Mouse (Mus musculus) CH12.LX (cell line): ENCODE measurements around the gene Bcas3. TPM values are rescaled to one million over a fixed set of nuclear protein-coding genes. Genes with fewer than 3 reads are reported as not detected.

Source experiments
- DNase-seq: peaks from one replicate; pipeline ENCODE4 v3.0.0-alpha.2; 2013; ENCODE audit errors: extremely low read depth
- H3K27ac ChIP-seq: 2 replicates; pipeline ENCODE4 v1.5.1; 2012; ENCODE audit warnings: low read depth, mild to moderate bottlenecking, control low read depth, moderate library complexity; ENCODE audit not compliant: insufficient read depth
- H3K27me3 ChIP-seq: replicated peaks from 2 replicates; pipeline ENCODE3; 2012; ENCODE audit warnings: inconsistent platforms
- H3K36me3 ChIP-seq, 2 experiments: replicated peaks in 1 of 2; 2 replicates each; pipeline versions ENCODE3 to v1.6.1; 2012; ENCODE audit warnings: inconsistent platforms in 1 of 2, low read length in 1 of 2, mild to moderate bottlenecking in 1 of 2, mixed read lengths in 1 of 2, moderate library complexity in 1 of 2; ENCODE audit not compliant: control insufficient read depth in 1 of 2, insufficient read depth in 1 of 2
- H3K4me1 ChIP-seq, 2 experiments: 2 replicates each; pipeline ENCODE4 v1.6.1; 2012; ENCODE audit warnings: inconsistent platforms in 1 of 2, moderate library complexity in 1 of 2; ENCODE audit not compliant: insufficient read depth in 2 of 2, control insufficient read depth in 1 of 2
- H3K4me2 ChIP-seq: 2 replicates; pipeline ENCODE4 v1.6.1; 2012; ENCODE audit warnings: low read depth, mild to moderate bottlenecking, control low read depth; ENCODE audit not compliant: poor library complexity, insufficient read depth, severe bottlenecking
- H3K4me3 ChIP-seq, 3 experiments: fragments of 150-350 bp in 1 of 3; sonication (generic) in 1 of 3; replicated peaks in 1 of 3; 2 replicates each; pipeline versions ENCODE3 to v1.5.1; 2011 to 2012; ENCODE audit warnings: low read depth in 2 of 3, low read length in 2 of 3, mild to moderate bottlenecking in 2 of 3, moderate library complexity in 2 of 3, control low read depth in 1 of 3, improper control_type of control experiment in 1 of 3, inconsistent platforms in 1 of 3, mixed read lengths in 1 of 3; ENCODE audit not compliant: poor library complexity in 1 of 3
- H3K79me2 ChIP-seq: replicated peaks from 2 replicates; pipeline ENCODE4 v1.6.1; 2012; ENCODE audit warnings: mild to moderate bottlenecking, moderate library complexity; ENCODE audit not compliant: control insufficient read depth, poor library complexity, insufficient read depth, severe bottlenecking; ENCODE audit errors: extremely low read depth
- H3K9ac ChIP-seq: 2 replicates; pipeline ENCODE4 v1.6.1; 2012; ENCODE audit warnings: low read depth, mild to moderate bottlenecking, control low read depth, moderate library complexity; ENCODE audit not compliant: insufficient read depth
- H3K9me3 ChIP-seq: replicated peaks from 2 replicates; pipeline ENCODE3; 2012; ENCODE audit warnings: low read length, inconsistent platforms, mixed read lengths
- BHLHE40 ChIP-seq: IDR thresholded peaks from 2 replicates; pipeline ENCODE4 v1.6.1; 2011; ENCODE audit warnings: mild to moderate bottlenecking, low read depth, low read length, improper control_type of control experiment
- CHD2 ChIP-seq: IDR thresholded peaks from 2 replicates; pipeline ENCODE4 v1.6.1; 2011; ENCODE audit warnings: low read length, improper control_type of control experiment
- E2F4 ChIP-seq: IDR thresholded peaks from 2 replicates; pipeline ENCODE4 v1.6.1; 2011; ENCODE audit warnings: low read depth, low read length, improper control_type of control experiment; ENCODE audit not compliant: insufficient replicate concordance
- ELF1 ChIP-seq: IDR thresholded peaks from 2 replicates; pipeline ENCODE4 v1.6.1; 2014; ENCODE audit warnings: low read depth, mild to moderate bottlenecking, inconsistent platforms, low read length, improper control_type of control experiment
- ETS1 ChIP-seq: conservative IDR thresholded peaks from 2 replicates; pipeline ENCODE4 v1.6.1; 2012; ENCODE audit warnings: low read depth, mild to moderate bottlenecking, inconsistent platforms, low read length, improper control_type of control experiment, moderate library complexity
- IRF4 ChIP-seq: IDR thresholded peaks from 2 replicates; pipeline ENCODE4 v1.6.1; 2014; ENCODE audit warnings: low read depth, mild to moderate bottlenecking, inconsistent platforms, low read length, improper control_type of control experiment
- JUND ChIP-seq: conservative IDR thresholded peaks from 2 replicates; pipeline ENCODE4 v1.6.1; 2011; ENCODE audit warnings: low read depth, low read length, improper control_type of control experiment
- KAT2A ChIP-seq: IDR thresholded peaks from 2 replicates; pipeline ENCODE4 v1.6.1; 2012; ENCODE audit warnings: low read length, improper control_type of control experiment, inconsistent platforms; ENCODE audit not compliant: insufficient replicate concordance
- MAZ ChIP-seq: IDR thresholded peaks from 2 replicates; pipeline ENCODE4 v1.6.1; 2012; ENCODE audit warnings: low read depth, mild to moderate bottlenecking, inconsistent platforms, low read length, improper control_type of control experiment, moderate library complexity
- MEF2A ChIP-seq: IDR thresholded peaks from 2 replicates; pipeline ENCODE4 v1.6.1; 2014; ENCODE audit warnings: low read depth, mild to moderate bottlenecking, inconsistent platforms, low read length, improper control_type of control experiment, borderline replicate concordance
- MXI1 ChIP-seq: IDR thresholded peaks from 2 replicates; pipeline ENCODE4 v1.6.1; 2011; ENCODE audit warnings: mild to moderate bottlenecking, low read depth, low read length, improper control_type of control experiment
- MYC ChIP-seq: IDR thresholded peaks from 2 replicates; pipeline ENCODE4 v1.6.1; 2011; ENCODE audit warnings: low read depth, mild to moderate bottlenecking, improper control_type of control experiment, low read length
- NRF1 ChIP-seq: IDR thresholded peaks from 2 replicates; pipeline ENCODE4 v1.6.1; 2014; ENCODE audit warnings: low read depth, mild to moderate bottlenecking, inconsistent platforms, low read length, improper control_type of control experiment, moderate library complexity
- RAD21 ChIP-seq: IDR thresholded peaks from 2 replicates; pipeline ENCODE4 v1.6.1; 2011; ENCODE audit warnings: low read depth, mild to moderate bottlenecking, low read length, improper control_type of control experiment, moderate library complexity
- UBTF ChIP-seq: IDR thresholded peaks from 2 replicates; pipeline ENCODE4 v1.6.1; 2012; ENCODE audit warnings: low read depth, mild to moderate bottlenecking, inconsistent platforms, low read length, improper control_type of control experiment, moderate library complexity
- USF1 ChIP-seq: IDR thresholded peaks from 2 replicates; pipeline ENCODE4 v1.6.1; 2014; ENCODE audit warnings: low read depth, mild to moderate bottlenecking, inconsistent platforms, low read length, improper control_type of control experiment
- USF2 ChIP-seq: conservative IDR thresholded peaks from 2 replicates; pipeline ENCODE4 v1.6.1; 2011; ENCODE audit warnings: low read depth, low read length, improper control_type of control experiment
- ZC3H11A ChIP-seq: IDR thresholded peaks from 2 replicates; pipeline ENCODE4 v1.6.1; 2012; ENCODE audit warnings: low read depth, mild to moderate bottlenecking, inconsistent platforms, low read length, improper control_type of control experiment
- ZKSCAN1 ChIP-seq: IDR thresholded peaks from 2 replicates; pipeline ENCODE4 v1.6.1; 2012; ENCODE audit warnings: low read depth, inconsistent platforms, low read length, improper control_type of control experiment, borderline replicate concordance
- ZMIZ1 ChIP-seq: IDR thresholded peaks from 2 replicates; pipeline ENCODE4 v1.6.1; 2012; ENCODE audit warnings: low read depth, mild to moderate bottlenecking, inconsistent platforms, low read length, improper control_type of control experiment
- dilution Hi-C: fragments of 300-500 bp; cut with MboI; formaldehyde crosslinking; loops from 2 replicates; pipeline ENCODE4 v1.14.3; 2020; ENCODE audit warnings: low sequenced_read_pairs; ENCODE audit not compliant: extremely low pct_unique_long_range_greater_than_20kb, extremely low pct_ligation_motif_present
- in situ Hi-C: fragments of 300-500 bp; cut with MboI; formaldehyde crosslinking; loops from 3 replicates; pipeline ENCODE4 v1.14.3; 2019; ENCODE audit warnings: low sequenced_read_pairs, low pct_ligation_motif_present, low pct_unique_long_range_greater_than_20kb, mixed read lengths
- polyA plus RNA-seq: library from polyadenylated mRNA; unstranded; fragments of >175 nt; gene quantifications from 2 replicates; pipeline ENCODE4 v1.2.1, GENCODE M21; 2012; ENCODE audit warnings: low read depth; ENCODE audit not compliant: insufficient read length
- total RNA-seq, 2 experiments: library from RNA; depleted of rRNA; stranded (reverse); fragments of 300-350 nt in 1 of 2; fragments of >200 nt in 1 of 2; gene quantifications; 2 replicates each; pipeline ENCODE4 v1.2.3; 2012 to 2014

Bcas3 gene
- total and polyA plus RNA-seq, 3 experiments = 8.2 to 21.3 (median 9.7) TPM

DNA sequence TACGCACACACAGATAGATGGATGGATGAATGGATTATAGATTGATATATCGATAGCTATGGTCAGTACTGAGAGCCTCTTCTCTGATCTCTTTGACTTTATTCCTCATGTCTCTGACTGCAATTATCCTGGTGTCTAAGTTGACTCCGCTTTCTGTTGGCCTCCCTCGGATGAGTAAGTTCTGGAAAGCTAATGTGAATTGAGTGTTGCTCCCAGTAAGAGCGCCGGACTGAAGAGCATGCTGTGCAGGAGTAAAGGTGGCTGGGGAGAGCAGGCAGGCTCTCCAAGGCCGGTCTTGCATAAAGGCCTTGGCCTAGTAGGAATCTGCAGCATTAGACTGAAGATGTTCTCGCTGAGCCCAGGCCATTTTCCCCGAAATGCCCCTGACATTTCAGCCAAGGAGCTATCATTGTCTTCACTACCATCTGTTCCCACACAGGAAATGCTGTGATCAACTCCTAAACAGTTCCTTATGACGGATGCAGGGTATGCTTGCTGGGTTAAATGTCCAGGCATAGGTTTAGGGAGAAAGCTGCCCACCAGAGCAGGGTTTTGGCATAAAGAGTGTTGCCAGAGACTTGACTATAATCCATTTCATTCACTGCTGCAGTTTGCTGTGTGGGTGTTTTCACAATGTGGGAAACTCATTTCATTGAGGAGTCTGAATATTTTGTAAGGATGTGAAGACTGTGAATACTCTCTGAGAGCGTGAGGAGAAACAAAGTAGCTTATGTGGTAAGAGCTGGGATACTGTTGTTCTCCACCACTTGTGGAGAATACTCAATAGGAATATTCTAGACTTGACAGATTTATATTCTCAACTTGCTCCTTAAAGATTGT lies 328.8 kb downstream of the Bcas3 start:
- H3K4me1 ChIP-seq = no peaks in the 10 kb centered on the region
- H3K36me3 ChIP-seq = no peaks in the 10 kb centered on the region
- no peaks in the 10 kb centered on the region for H3K9me3 ChIP-seq
- H3K27me3 ChIP-seq = no peaks in the 10 kb centered on the region
- H3K4me3 ChIP-seq = no peak overlapping the region
- in situ Hi-C loops (no loop called here), dilution Hi-C loops (no loop called here)
- no peaks in the 10 kb centered on the region for H3K79me2 ChIP-seq
- DNase-seq = no peak
- no peak overlapping the region for H3K9ac ChIP-seq
- no peak overlapping the region for H3K27ac ChIP-seq
- no peak overlapping the region for H3K4me2 ChIP-seq
- no peak for TF ChIP-seq MXI1

DNA sequence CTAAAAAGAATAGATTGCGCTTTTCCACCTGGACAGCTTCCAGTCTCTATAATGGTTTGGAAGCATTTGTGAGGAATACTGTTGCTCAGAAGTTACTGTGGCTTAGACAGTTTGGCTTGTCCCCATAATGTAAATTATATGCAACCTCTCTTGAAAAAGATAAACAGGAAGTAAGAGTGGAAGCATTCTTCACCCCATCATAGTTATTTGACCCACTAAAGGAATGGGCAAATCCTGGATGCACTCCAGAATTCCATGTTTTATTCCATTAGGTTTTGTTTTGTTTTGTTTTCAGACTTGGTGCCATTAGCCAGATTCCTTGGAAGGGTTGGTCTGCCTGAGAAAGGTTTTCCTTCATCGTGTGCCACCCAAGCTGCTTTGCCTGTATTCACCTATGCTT lies 332.0 kb downstream of the Bcas3 start:
- Histone ChIP-seq H3K79me2 (no peaks in the 10 kb centered on the region), H3K9me3 (no peaks in the 10 kb centered on the region), H3K36me3 (no peaks in the 10 kb centered on the region), H3K27me3 (no peaks in the 10 kb centered on the region), H3K9ac (no peak overlapping the region), H3K4me2 (no peak overlapping the region), H3K27ac (no peak overlapping the region), H3K4me3 (no peak overlapping the region), H3K4me1 (no peaks in the 10 kb centered on the region)
- dilution Hi-C loops = no loop called here
- no peak for TF ChIP-seq MYC
- TF ChIP-seq RAD21 = no peak
- no peak for TF ChIP-seq ZMIZ1
- no peak for TF ChIP-seq MEF2A
- no peak for TF ChIP-seq ELF1
- TF ChIP-seq E2F4 = no peak
- TF ChIP-seq ETS1 = no peak
- TF ChIP-seq JUND = no peak
- TF ChIP-seq USF2 = no peak
- no peak for DNase-seq
- in situ Hi-C loops = no loop called here

DNA sequence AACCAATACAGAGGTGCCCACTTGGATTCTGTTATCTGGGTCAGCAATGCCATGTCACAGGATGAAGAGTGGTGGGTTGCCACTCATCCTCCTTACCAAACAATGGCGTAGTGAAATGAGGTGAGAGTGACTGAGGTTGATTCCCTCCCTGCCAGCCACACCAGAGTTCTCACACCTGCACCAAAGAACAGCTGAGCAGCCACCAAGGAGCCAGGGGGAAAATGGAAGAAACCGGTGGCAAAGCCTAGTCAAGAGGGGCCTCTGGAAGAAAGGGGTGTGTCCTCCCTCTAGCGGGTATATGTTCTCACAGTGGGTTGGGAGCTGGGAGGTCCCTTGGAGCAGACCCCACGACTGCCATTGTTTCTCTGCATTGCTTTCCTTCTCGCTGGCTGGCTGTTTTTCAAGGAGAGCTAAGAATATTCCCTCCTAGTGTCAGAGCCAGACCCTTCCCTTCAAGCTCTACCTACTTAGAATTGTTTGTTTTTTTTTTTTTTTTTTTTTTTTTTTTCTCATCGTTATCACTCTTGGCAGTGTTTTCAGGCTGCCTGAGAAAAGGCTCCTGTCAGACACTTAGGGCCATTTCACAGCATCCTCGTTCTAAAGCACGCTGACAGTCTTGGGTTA lies 335.0 kb downstream of the Bcas3 start:
- H3K4me2 ChIP-seq = no peak overlapping the region
- H3K79me2 ChIP-seq = no peaks in the 10 kb centered on the region
- H3K9ac ChIP-seq = no peak overlapping the region
- H3K36me3 ChIP-seq = no peaks in the 10 kb centered on the region
- TF ChIP-seq ETS1 = no peak
- TF ChIP-seq ZC3H11A = no peak
- TF ChIP-seq UBTF = no peak
- TF ChIP-seq ZKSCAN1 = no peak
- no peak for TF ChIP-seq MXI1
- TF ChIP-seq NRF1 = no peak
- no peak for TF ChIP-seq ZMIZ1
- no peak for TF ChIP-seq BHLHE40
- no peak for TF ChIP-seq USF1
- TF ChIP-seq ELF1 = no peak
- TF ChIP-seq IRF4 = no peak
- TF ChIP-seq MAZ = no peak
- TF ChIP-seq KAT2A = no peak
- TF ChIP-seq CHD2 = no peak
- no peak overlapping the region for H3K4me3 ChIP-seq
- H3K27ac ChIP-seq = no peak overlapping the region
- DNase-seq = no peak
- dilution Hi-C loops = no loop called here
- no peaks in the 10 kb centered on the region for H3K4me1 ChIP-seq
- in situ Hi-C loops = no loop called here
- no peaks in the 10 kb centered on the region for H3K9me3 ChIP-seq
- no peaks in the 10 kb centered on the region for H3K27me3 ChIP-seq
